Mouse (Mus musculus) liver, postnatal 0 days (tissue): ENCODE data around the gene Trappc4. TPM values are rescaled to one million over a fixed set of nuclear protein-coding genes. Genes with fewer than 3 reads are reported as not detected.
"Not testable (repeated sequence)": the region's sequence is repeated elsewhere in the genome, so short reads cannot be mapped to it uniquely, and the experiment has no call there.

Source experiments
- ATAC-seq: fragments of 200-750 bp; cut with Nextera tagmentation; 2 replicates; pipeline ENCODE4 v1.8.0; 2017; ENCODE audit warnings: mild to moderate bottlenecking, moderate library complexity
- DNase-seq: peaks from one replicate; pipeline ENCODE4 v3.0.0-alpha.2; 2016
- H3K27ac ChIP-seq: fragments of 300-500 bp; sonication (generic); 2 replicates; pipeline ENCODE4 v1.5.1; 2014; ENCODE audit warnings: antibody characterized with exemption, moderate library complexity, mild to moderate bottlenecking, low read depth
- H3K27me3 ChIP-seq: fragments of 300-500 bp; sonication (generic); 2 replicates; pipeline ENCODE4 v1.6.1; 2014; ENCODE audit warnings: low read length, control low read depth, mixed read lengths; ENCODE audit not compliant: insufficient read depth
- H3K36me3 ChIP-seq: fragments of 300-500 bp; sonication (generic); replicated peaks from 2 replicates; pipeline ENCODE4 v1.6.1; 2014; ENCODE audit warnings: mild to moderate bottlenecking, control low read depth, low read length, moderate library complexity, mixed read lengths; ENCODE audit not compliant: insufficient read depth
- H3K4me1 ChIP-seq: fragments of 300-500 bp; sonication (generic); 2 replicates; pipeline ENCODE4 v1.6.1; 2014; ENCODE audit warnings: antibody characterized with exemption, mild to moderate bottlenecking, control low read depth; ENCODE audit not compliant: insufficient read depth
- H3K4me2 ChIP-seq: fragments of 300-500 bp; sonication (generic); 2 replicates; pipeline ENCODE4 v1.6.1; 2014; ENCODE audit warnings: low read depth, mild to moderate bottlenecking, low read length, moderate library complexity, mixed read lengths
- H3K4me3 ChIP-seq: fragments of 300-500 bp; sonication (generic); 2 replicates; pipeline ENCODE4 v1.5.1; 2014; ENCODE audit warnings: low read depth, low read length
- H3K9ac ChIP-seq: fragments of 300-500 bp; sonication (generic); replicated peaks from 2 replicates; pipeline ENCODE4 v1.6.1; 2014; ENCODE audit warnings: mild to moderate bottlenecking, moderate library complexity
- H3K9me3 ChIP-seq: fragments of 300-500 bp; sonication (generic); 2 replicates; pipeline ENCODE4 v1.6.1; 2016; ENCODE audit warnings: mild to moderate bottlenecking, control low read depth, low read length, mixed read lengths
- CTCF ChIP-seq: sonication (generic); IDR thresholded peaks from 2 replicates; pipeline ENCODE4 v1.5.1; 2016; ENCODE audit warnings: antibody characterized with exemption, low read depth
- EP300 ChIP-seq: IDR thresholded peaks from 2 replicates; pipeline ENCODE4 v1.6.1; 2016; ENCODE audit warnings: antibody characterized with exemption, low read depth, mild to moderate bottlenecking
- WGBS: fragments of 180-500 bp; shearing (Covaris S2); extraction: QIAGEN DNeasy Blood & Tissue Kit; methylation state at CpG from one replicate; pipeline ENCODE4 v1.1.7; 2014; ENCODE audit not compliant: insufficient replicate concordance; 5-methylcytosine and 5-hydroxymethylcytosine counted together
- polyA plus RNA-seq: library from polyadenylated mRNA; unstranded; fragments of >200 nt; fragmentation: Nextera tagmentation; extraction: Ambion mirVana; gene quantifications from 2 replicates; pipeline ENCODE4 v1.2.1, GENCODE M21; 2015

Trappc4 gene
- polyA plus RNA-seq, 1 experiment from 2014 or later, result 50.4 TPM

DNA sequence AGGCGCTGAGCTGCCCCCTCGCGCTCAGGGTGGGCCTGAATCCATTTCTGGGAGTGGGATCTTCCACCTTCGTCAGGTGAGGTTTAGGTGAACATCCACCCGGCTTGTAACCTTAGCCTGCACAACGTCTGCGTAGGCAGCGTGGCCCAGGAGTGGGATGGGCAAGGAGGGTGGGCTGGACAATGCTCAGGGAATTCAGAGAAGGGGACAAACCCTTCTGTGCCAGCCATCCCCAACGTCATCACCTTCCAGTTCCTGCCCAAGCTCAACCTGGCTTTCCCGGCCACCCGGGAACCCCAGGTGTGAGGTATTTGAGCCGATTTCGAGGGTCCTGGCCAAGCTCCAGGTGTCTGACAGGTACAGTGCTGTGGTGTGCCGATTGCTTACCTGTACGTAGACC lies 27.5 kb downstream of the Trappc4 start:
- no peaks in the 10 kb centered on the region for H3K27me3 ChIP-seq
- H3K9me3 ChIP-seq, result no peaks in the 10 kb centered on the region
- peak overlapping the region; percentile 88 for H3K27ac ChIP-seq
- TF ChIP-seq CTCF, result no peak
- no peak for TF ChIP-seq EP300
- H3K36me3 ChIP-seq, result peaks cover 33% of the 10 kb centered on the region
- peak overlapping the region; percentile 75 for H3K4me3 ChIP-seq
- peaks cover 23% of the 10 kb centered on the region for H3K4me1 ChIP-seq
- peak overlapping the region; percentile 96 for H3K4me2 ChIP-seq
- ATAC-seq, result peak; percentile 2; the same call in 1 of the 2 replicates
- peak overlapping the region; percentile 86 for H3K9ac ChIP-seq
- WGBS, result 6% methylated on average over 15 of the region's 15 CpGs
- no peak for DNase-seq

DNA sequence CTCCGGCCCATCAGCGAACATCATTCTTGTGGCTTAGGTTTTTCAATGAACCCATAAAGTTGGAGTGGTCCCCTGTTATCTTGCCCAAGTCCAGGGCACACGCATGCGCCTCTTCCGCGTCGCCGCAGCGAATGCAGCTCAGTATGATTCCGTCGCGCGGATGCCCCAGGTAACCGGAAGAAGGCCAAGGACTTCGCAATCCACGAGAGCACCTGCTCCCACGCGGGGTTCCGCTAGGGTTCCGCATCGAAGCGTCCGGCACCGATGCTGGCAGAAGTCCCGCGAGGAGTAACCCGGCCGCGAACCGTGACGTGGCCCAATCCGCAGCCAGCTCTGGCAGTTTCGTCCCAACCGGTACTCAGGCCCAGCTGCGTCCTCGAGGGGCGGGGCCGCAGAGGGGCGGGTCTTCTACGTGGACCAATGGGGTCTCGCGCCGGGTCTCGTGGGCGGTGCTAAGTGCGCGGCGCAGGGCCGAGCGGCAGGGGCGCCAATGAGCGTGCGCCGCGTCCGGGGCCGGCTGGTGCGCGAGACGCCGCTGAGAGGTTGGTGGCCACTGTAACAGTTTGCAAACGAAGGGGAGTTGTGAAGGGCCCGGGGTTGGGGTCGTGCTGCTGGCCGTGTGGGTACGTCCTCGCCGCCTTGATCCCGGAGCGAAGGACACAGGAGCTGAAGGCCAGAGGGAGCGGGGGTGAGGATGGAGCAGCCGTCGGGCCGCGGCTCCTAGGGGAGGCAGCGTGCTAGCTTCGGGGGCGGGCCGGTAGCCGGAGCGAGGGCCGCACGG lies 28.2 kb downstream of the Trappc4 start, which contains the start of gene Hyou1:
Gene Hyou1, plus strand, starts transcription at position 437 of the 781 bp plus-strand sequence.
- peak within 1 kb of the TSS; percentile 75 for H3K4me3 ChIP-seq
- H3K36me3 ChIP-seq, result peaks cover 27% of the 10 kb centered on the region
- H3K4me1 ChIP-seq, result peaks cover 23% of the 10 kb centered on the region
- peak; percentile 51 for TF ChIP-seq CTCF
- TF ChIP-seq EP300, result no peak
- no peaks in the 10 kb centered on the region for H3K27me3 ChIP-seq
- peak within 1 kb of the TSS; percentile 96 for H3K4me2 ChIP-seq
- peak within 1 kb of the TSS; percentile 88 for H3K27ac ChIP-seq
- peak; percentile 100 for DNase-seq
- peak; percentile 98 for ATAC-seq
- peak within 1 kb of the TSS; percentile 86 for H3K9ac ChIP-seq
- WGBS, result 2% methylated on average over 71 of the region's 83 CpGs
- no peaks in the 10 kb centered on the region for H3K9me3 ChIP-seq

DNA sequence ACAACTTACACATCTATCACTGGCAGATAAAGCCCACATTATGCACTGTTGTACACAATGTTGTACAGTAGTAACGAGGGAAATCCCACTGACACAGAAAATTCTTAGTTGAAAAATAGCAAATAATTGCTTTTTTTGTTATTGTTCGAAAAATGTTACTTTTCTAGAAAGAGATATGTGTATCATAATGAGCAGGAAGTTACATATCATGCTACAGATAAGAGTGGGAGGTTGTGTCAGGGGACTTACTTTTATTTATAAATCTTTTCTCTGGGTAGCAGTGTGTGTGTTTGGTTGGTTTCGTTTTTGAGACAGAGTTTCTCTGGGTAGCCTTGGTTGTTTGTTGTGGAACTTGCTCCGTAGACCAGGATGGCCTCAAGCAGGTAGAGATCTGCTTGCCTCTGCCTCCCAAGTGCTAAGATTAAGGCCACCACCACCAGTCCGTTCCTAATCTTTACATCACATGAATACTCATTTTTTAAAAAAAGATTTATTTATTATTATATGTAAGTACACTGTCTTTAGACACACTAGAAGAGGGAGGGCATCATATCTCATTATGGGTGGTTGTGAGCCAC lies 29.2 kb downstream of the Trappc4 start:
- DNase-seq, result no peak
- TF ChIP-seq EP300 (no peak), CTCF (no peak)
- 50% methylated on average over 5 of the region's 5 CpGs for WGBS

DNA sequence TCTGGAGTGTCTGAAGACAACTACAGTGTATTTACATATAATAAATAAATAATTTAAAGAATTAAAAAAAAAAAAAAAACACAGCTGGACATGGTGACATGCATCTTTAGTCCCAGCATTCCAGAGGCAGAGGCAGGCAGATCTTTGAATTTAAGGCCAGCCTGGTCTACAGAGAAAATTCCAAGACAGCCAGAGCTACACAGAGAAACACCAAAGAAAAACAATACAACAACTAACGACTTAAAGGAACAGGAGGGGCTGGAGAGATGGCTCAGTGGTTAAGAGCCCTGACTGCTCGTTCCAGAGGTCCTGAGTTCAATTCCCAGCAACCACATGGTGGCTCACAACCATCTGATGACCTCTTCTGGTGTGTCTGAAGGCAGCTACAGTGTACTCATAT lies 30.1 kb downstream of the Trappc4 start:
- H3K4me1 ChIP-seq, result peaks cover 27% of the 10 kb centered on the region
- 75% methylated on average over 2 of the region's 2 CpGs for WGBS
- not testable (repeated sequence) for H3K4me3 ChIP-seq, DNase-seq, H3K27me3 ChIP-seq, H3K27ac ChIP-seq, H3K4me2 ChIP-seq, H3K9me3 ChIP-seq, ATAC-seq, H3K9ac ChIP-seq
- peaks cover 14% of the 10 kb centered on the region for H3K36me3 ChIP-seq

More for the DNA sequence above, 29.2 kb downstream of the Trappc4 start:
- ATAC-seq, result no peak
- Histone ChIP-seq H3K36me3 (peaks cover 22% of the 10 kb centered on the region), H3K27me3 (no peaks in the 10 kb centered on the region), H3K4me2 (peak overlapping the region; percentile 75), H3K9ac (peak overlapping the region; percentile 64), H3K4me1 (peaks cover 27% of the 10 kb centered on the region), H3K4me3 (peak overlapping the region; percentile 75), H3K9me3 (no peaks in the 10 kb centered on the region), H3K27ac (peak overlapping the region; percentile 82)

DNA sequence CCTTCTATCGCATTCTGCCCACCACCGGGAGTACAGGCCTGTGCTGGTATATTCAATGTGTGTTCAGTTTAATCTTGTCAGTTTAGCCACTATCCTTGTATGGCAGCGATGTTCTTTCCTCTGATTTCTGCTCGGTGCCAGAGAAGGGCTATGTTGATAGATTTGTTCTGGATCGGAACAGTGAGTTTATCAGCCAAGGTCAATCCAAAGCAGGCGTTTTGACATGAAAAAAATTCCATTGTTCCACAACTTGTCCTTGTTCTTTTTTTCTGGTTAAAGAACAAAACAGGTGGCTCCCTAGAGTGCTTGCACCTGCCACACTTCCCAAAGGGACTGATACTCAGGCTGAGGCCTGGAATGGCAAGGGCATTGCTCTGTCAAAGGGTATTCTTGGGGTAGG lies 31.3 kb downstream of the Trappc4 start:
- WGBS, result 89% methylated on average over 6 of the region's 6 CpGs

DNA sequence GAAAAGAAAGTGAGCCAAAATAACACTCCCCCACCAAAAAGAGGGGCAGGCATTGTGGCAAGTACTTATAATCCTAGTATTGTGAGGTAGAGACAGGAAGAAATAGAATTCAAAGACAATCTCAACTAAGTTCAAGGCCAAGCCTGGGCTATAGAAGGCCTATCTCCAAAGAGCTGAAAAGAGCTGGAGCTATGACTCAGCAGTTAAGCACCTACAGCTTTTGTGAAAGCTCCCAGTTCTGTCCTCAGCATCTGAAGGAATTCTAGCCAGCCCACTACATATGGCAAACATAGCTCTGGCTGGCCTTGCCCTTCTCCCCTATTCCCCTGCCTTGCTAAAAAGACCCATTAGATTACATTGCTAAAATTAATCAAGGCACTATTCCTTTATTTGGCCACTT lies 34.0 kb downstream of the Trappc4 start:
- TF ChIP-seq CTCF, result no peak
- no peak for TF ChIP-seq EP300

More for the DNA sequence above, 31.3 kb downstream of the Trappc4 start:
- Histone ChIP-seq H3K36me3 (peaks cover 8% of the 10 kb centered on the region), H3K4me1 (peaks cover 27% of the 10 kb centered on the region), H3K27me3 (no peaks in the 10 kb centered on the region), H3K9me3 (no peaks in the 10 kb centered on the region), H3K4me2 (no peak overlapping the region), H3K27ac (no peak overlapping the region), H3K4me3 (no peak overlapping the region), H3K9ac (no peak overlapping the region)
- TF ChIP-seq CTCF, result no peak
- no peak for TF ChIP-seq EP300
- ATAC-seq (no peak), DNase-seq (no peak)

More for the DNA sequence above, 34.0 kb downstream of the Trappc4 start:
- H3K9ac ChIP-seq, result no peak overlapping the region
- DNase-seq, result no peak
- ATAC-seq, result peak; percentile 21; the same call in 1 of the 2 replicates
- H3K27ac ChIP-seq, result 0 out of 2 replicates have a peak overlapping the region, but pooled peaks have one; percentile 1
- H3K4me1 ChIP-seq, result peaks cover 10% of the 10 kb centered on the region
- H3K36me3 ChIP-seq, result no peaks in the 10 kb centered on the region
- no peak overlapping the region for H3K4me2 ChIP-seq
- H3K9me3 ChIP-seq, result no peaks in the 10 kb centered on the region
- no peaks in the 10 kb centered on the region for H3K27me3 ChIP-seq
- no peak overlapping the region for H3K4me3 ChIP-seq
